8 mouse cellular contexts compared by ENCODE assay signal in genomic region chr11:109650788-109651565, GRCm38 (mm10). TPM values are rescaled to one million over a fixed set of nuclear protein-coding genes. Genes with fewer than 3 reads are reported as not detected.
DNase-seq lines count a peak whose midpoint lies in the region; ATAC-seq and TF ChIP-seq lines count a peak whose summit lies in the region.

No protein-coding gene starts in this region.

- peak overlapping the region; percentile 93; the same call in 1 of the 2 replicates for H3K4me2 ChIP-seq in CH12.LX (ENCODE audit: insufficient read depth, low read depth, poor library complexity, severe bottlenecking)
- peak overlapping the region; percentile 91 for H3K4me2 ChIP-seq in forebrain, embryonic 12.5 days
- peak overlapping the region; percentile 98 for H3K4me2 ChIP-seq in liver, postnatal 0 days (ENCODE audit: low read depth, low read length)
- peak overlapping the region; percentile 92 for H3K4me2 ChIP-seq in neural tube, embryonic 14.5 days (ENCODE audit: low read depth, low read length)

- H3K79me2 ChIP-seq in CH12.LX (replicated peaks; ENCODE audit: control insufficient read depth, extremely low read depth, insufficient read depth, poor library complexity, severe bottlenecking), result peaks cover 45% of the 10 kb centered on the region

- peak; percentile 93 for DNase-seq in CH12.LX (ENCODE audit: extremely low read depth)
- peak; percentile 73 for DNase-seq in c-Kit-positive CD71-positive TER-119-negative erythroid progenitor cells, embryonic 14.5 days (ENCODE audit: low read depth)
- DNase-seq in heart, postnatal 10 days, result peak; percentile 95
- DNase-seq in large intestine, adult 2 months (ENCODE audit: low read depth, low spot score), result peak; percentile 64
- DNase-seq in liver, postnatal 0 days, result peak; percentile 93
- DNase-seq in testis, postnatal 10 days (ENCODE audit: low spot score), result peak; percentile 92

- dilution Hi-C loops in CH12.LX (cut with MboI; ENCODE audit: extremely low pct_ligation_motif_present, extremely low pct_unique_long_range_greater_than_20kb, low sequenced_read_pairs), result no loop called here

- no peaks in the 10 kb centered on the region for H3K9me3 ChIP-seq in CH12.LX (replicated peaks; ENCODE audit: low read length)
- H3K9me3 ChIP-seq in forebrain, embryonic 12.5 days, result no peaks in the 10 kb centered on the region
- H3K9me3 ChIP-seq in liver, postnatal 0 days (ENCODE audit: low read length), result no peaks in the 10 kb centered on the region
- H3K9me3 ChIP-seq in neural tube, embryonic 14.5 days (ENCODE audit: control insufficient read depth, low read length), result no peaks in the 10 kb centered on the region

- in situ Hi-C loops in CH12.LX (cut with MboI; ENCODE audit: low pct_ligation_motif_present, low pct_unique_long_range_greater_than_20kb, low sequenced_read_pairs), result no loop called here

- TF ChIP-seq EP300 in CH12.LX (IDR thresholded peaks at IDR 0.05; ENCODE audit: low read length), result peak; percentile 13; the same call in 1 of the 2 replicates
- TF ChIP-seq EP300 in liver, postnatal 0 days (IDR thresholded peaks at IDR 0.05; ENCODE audit: low read depth), result no peak

- H3K27ac ChIP-seq in CH12.LX (ENCODE audit: insufficient read depth, low read depth), result peak overlapping the region; percentile 70
- H3K27ac ChIP-seq in forebrain, embryonic 12.5 days, result peak overlapping the region; percentile 97
- H3K27ac ChIP-seq in liver, postnatal 0 days (ENCODE audit: low read depth), result peak overlapping the region; percentile 93
- peak overlapping the region; percentile 97 for H3K27ac ChIP-seq in neural tube, embryonic 14.5 days (ENCODE audit: low read depth, low read length)

- no peak for TF ChIP-seq RAD21 in CH12.LX (IDR thresholded peaks at IDR 0.05; ENCODE audit: low read depth, low read length)

- H3K4me3 ChIP-seq in CH12.LX (replicated peaks in 1 of 3; ENCODE audit: low read depth in 2 of 3, low read length in 2 of 3, poor library complexity in 1 of 3), result peak overlapping the region; percentile 78 to 92 (median 82)
- H3K4me3 ChIP-seq in forebrain, embryonic 12.5 days (replicated peaks), result peak overlapping the region; percentile 99
- peak overlapping the region; percentile 81 for H3K4me3 ChIP-seq in liver, postnatal 0 days (ENCODE audit: low read depth, low read length)
- H3K4me3 ChIP-seq in neural tube, embryonic 14.5 days (ENCODE audit: low read depth, low read length), result peak overlapping the region; percentile 93

- H3K27me3 ChIP-seq in CH12.LX (replicated peaks), result peaks cover 5% of the 10 kb centered on the region
- no peaks in the 10 kb centered on the region; the same call in 1 of the 2 replicates for H3K27me3 ChIP-seq in forebrain, embryonic 12.5 days
- no peaks in the 10 kb centered on the region for H3K27me3 ChIP-seq in liver, postnatal 0 days (ENCODE audit: insufficient read depth, low read length)
- H3K27me3 ChIP-seq in neural tube, embryonic 14.5 days (ENCODE audit: control insufficient read depth, insufficient read depth, low read length), result no peaks in the 10 kb centered on the region

- H3K4me1 ChIP-seq in CH12.LX (ENCODE audit: control insufficient read depth in 1 of 2, insufficient read depth in 2 of 2), result peaks cover 14 to 45% of the 10 kb centered on the region in 2 experiments
- peaks cover 36% of the 10 kb centered on the region for H3K4me1 ChIP-seq in forebrain, embryonic 12.5 days
- peaks cover 44% of the 10 kb centered on the region for H3K4me1 ChIP-seq in liver, postnatal 0 days (ENCODE audit: insufficient read depth)
- H3K4me1 ChIP-seq in neural tube, embryonic 14.5 days (ENCODE audit: control insufficient read depth, insufficient read depth, low read length), result peaks cover 26% of the 10 kb centered on the region

- peak overlapping the region; percentile 97 for H3K9ac ChIP-seq in CH12.LX (ENCODE audit: insufficient read depth, low read depth)
- peak overlapping the region; percentile 98 for H3K9ac ChIP-seq in forebrain, embryonic 12.5 days
- peak overlapping the region; percentile 86 for H3K9ac ChIP-seq in liver, postnatal 0 days (replicated peaks)
- H3K9ac ChIP-seq in neural tube, embryonic 14.5 days (replicated peaks; ENCODE audit: low read depth, low read length), result peak overlapping the region; percentile 93

- peak; percentile 96 for ATAC-seq in forebrain, embryonic 12.5 days (ENCODE audit: low FRiP score)
- peak; percentile 92 for ATAC-seq in liver, postnatal 0 days
- peak; percentile 96 for ATAC-seq in neural tube, embryonic 14.5 days (ENCODE audit: low read depth)

- H3K36me3 ChIP-seq in CH12.LX (replicated peaks in 1 of 2; ENCODE audit: control insufficient read depth in 1 of 2, insufficient read depth in 1 of 2, low read length in 1 of 2), result peaks cover 21 to 31% of the 10 kb centered on the region in 2 experiments
- H3K36me3 ChIP-seq in forebrain, embryonic 12.5 days (replicated peaks), result peaks cover 26% of the 10 kb centered on the region
- peaks cover 20% of the 10 kb centered on the region for H3K36me3 ChIP-seq in liver, postnatal 0 days (replicated peaks; ENCODE audit: insufficient read depth, low read length)
- H3K36me3 ChIP-seq in neural tube, embryonic 14.5 days (ENCODE audit: control insufficient read depth, insufficient read depth, low read length), result peaks cover 8% of the 10 kb centered on the region

- intact Hi-C loops in heart, postnatal 10 days (cut with DNase I), result loop anchor here (2.0 kb wide), 1 partner anchor 22 kb away; no protein-coding TSS in a partner anchor

- TF ChIP-seq POLR2A in CH12.LX (IDR thresholded peaks at IDR 0.05; ENCODE audit: low read depth, low read length), result peak; percentile 75; the same call in 1 of the 2 replicates

- no peak for TF ChIP-seq CTCF in CH12.LX (conservative IDR thresholded peaks at IDR 0.05 in 1 of 2, IDR thresholded peaks at IDR 0.05 in 1 of 2; ENCODE audit: low read depth in 2 of 2, low read length in 2 of 2)
- no peak for TF ChIP-seq CTCF in liver, postnatal 0 days (IDR thresholded peaks at IDR 0.05; ENCODE audit: low read depth)

- under 1% methylated on average over 83 of the region's 90 CpGs for WGBS in forebrain, embryonic 12.5 days
- WGBS in large intestine, adult 2 months, result under 1% methylated on average over 81 of the region's 90 CpGs
- WGBS in liver, postnatal 0 days (ENCODE audit: insufficient replicate concordance), result 1% methylated on average over 44 of the region's 90 CpGs
- under 1% methylated on average over 45 of the region's 90 CpGs for WGBS in neural tube, embryonic 14.5 days

TF ChIP-seq in CH12.LX, 34 proteins besides CTCF, POLR2A, EP300 and RAD21 (continues in another document):
- TF ChIP-seq MYC (IDR thresholded peaks at IDR 0.05; ENCODE audit: low read depth, low read length) (0 out of 2 replicates have a peak, but pooled peaks have one; percentile 40), NRF1 (IDR thresholded peaks at IDR 0.05; ENCODE audit: low read depth, low read length) (peak; percentile 60), ZKSCAN1 (IDR thresholded peaks at IDR 0.05; ENCODE audit: borderline replicate concordance, low read depth, low read length) (no peak), MAX (IDR thresholded peaks at IDR 0.05; ENCODE audit: low read length) (peak; percentile 33; the same call in 1 of the 2 replicates), UBTF (IDR thresholded peaks at IDR 0.05; ENCODE audit: low read depth, low read length) (no peak), CHD1 (IDR thresholded peaks at IDR 0.05; ENCODE audit: low read depth, low read length) (no peak), RCOR1 (conservative IDR thresholded peaks at IDR 0.05; ENCODE audit: low read depth, low read length) (peak; percentile 50; the same call in 1 of the 2 replicates), MEF2A (IDR thresholded peaks at IDR 0.05; ENCODE audit: borderline replicate concordance, low read depth, low read length) (peak; percentile 36; the same call in 1 of the 2 replicates), MAZ (IDR thresholded peaks at IDR 0.05; ENCODE audit: low read depth, low read length) (0 out of 2 replicates have a peak, but pooled peaks have one; percentile 39), CHD2 (IDR thresholded peaks at IDR 0.05; ENCODE audit: low read length) (no peak; the same call in 1 of the 2 replicates), ZNF384 (IDR thresholded peaks at IDR 0.05; ENCODE audit: low read depth, low read length) (peak; percentile 89), SIN3A (IDR thresholded peaks at IDR 0.05; ENCODE audit: low read length) (no peak; the same call in none of the 2 replicates), BHLHE40 (IDR thresholded peaks at IDR 0.05; ENCODE audit: low read depth, low read length) (no peak; the same call in 1 of the 2 replicates), POLR2AphosphoS2 (IDR thresholded peaks at IDR 0.05; ENCODE audit: low read depth, low read length) (no peak), ZC3H11A (IDR thresholded peaks at IDR 0.05; ENCODE audit: low read depth, low read length) (no peak), USF1 (IDR thresholded peaks at IDR 0.05; ENCODE audit: low read depth, low read length) (no peak), TBP (conservative IDR thresholded peaks at IDR 0.05; ENCODE audit: low read depth, low read length) (no peak; the same call in 1 of the 2 replicates), TCF12 (IDR thresholded peaks at IDR 0.05; ENCODE audit: low read depth, low read length) (peak; percentile 83), PAX5 (IDR thresholded peaks at IDR 0.05; ENCODE audit: low read length) (no peak), JUN (IDR thresholded peaks at IDR 0.05; ENCODE audit: insufficient read depth, low read depth, low read length) (no peak), HCFC1 (IDR thresholded peaks at IDR 0.05; ENCODE audit: low read depth, low read length) (peak; percentile 66)

RNA-seq across cellular contexts. Expression of gene Prkar1a, which starts 1.8 kb away (rescaled TPM):
- 89.6 and 93.1 TPM in 2 replicates for total RNA-seq in CH12.LX (2012; rRNA removed)
- total RNA-seq in CH12.LX (2014; rRNA removed), result 104 and 111 TPM in 2 replicates
- polyA plus RNA-seq in CH12.LX (2012; ENCODE audit: insufficient read length, low read depth), result 203 and 220 TPM in 2 replicates
- polyA plus RNA-seq in forebrain, embryonic 12.5 days (2016; fragmentation: Nextera tagmentation; extraction: Ambion mirVana), result 413 and 445 TPM in 2 replicates
- 100 to 1,000 TPM; 550 to 591 TPM for total RNA-seq in heart, postnatal 10 days (2021)
- polyA plus RNA-seq in large intestine, adult 2 months (2012; rRNA removed), result 43.8 and 53.0 TPM in 2 replicates
- 118 and 124 TPM in 2 replicates for polyA plus RNA-seq in liver, postnatal 0 days (2015; fragmentation: Nextera tagmentation; extraction: Ambion mirVana)
- 506 and 594 TPM in 2 replicates for polyA plus RNA-seq in neural tube, embryonic 14.5 days (2014; fragmentation: Nextera tagmentation; extraction: Ambion mirVana)

RNA-seq across cellular contexts. Expression of gene Wipi1, which starts 39.2 kb away (rescaled TPM):
- total RNA-seq in CH12.LX (2012; rRNA removed), result 0.92 and 2.0 TPM in 2 replicates
- 1.9 and 2.2 TPM in 2 replicates for total RNA-seq in CH12.LX (2014; rRNA removed)
- 1.4 and 1.8 TPM in 2 replicates for polyA plus RNA-seq in CH12.LX (2012; ENCODE audit: insufficient read length, low read depth)
- polyA plus RNA-seq in forebrain, embryonic 12.5 days (2016; fragmentation: Nextera tagmentation; extraction: Ambion mirVana), result 12.9 and 13.6 TPM in 2 replicates
- total RNA-seq in heart, postnatal 10 days (2021), result 100 to 1,000 TPM; 101 to 112 TPM
- 7.4 and 10.9 TPM in 2 replicates for polyA plus RNA-seq in large intestine, adult 2 months (2012; rRNA removed)
- polyA plus RNA-seq in liver, postnatal 0 days (2015; fragmentation: Nextera tagmentation; extraction: Ambion mirVana), result 17.6 TPM in 2 replicates
- 9.6 and 13.2 TPM in 2 replicates for polyA plus RNA-seq in neural tube, embryonic 14.5 days (2014; fragmentation: Nextera tagmentation; extraction: Ambion mirVana)

Comparison
In these comparisons a context has a peak if more than half of its experiments do, and no peak if none do; other contexts are left out.
1. Peak in every context shown above with its lines: DNase-seq, ATAC-seq, H3K4me3 ChIP-seq and H3K27ac ChIP-seq.